Mouse (Mus musculus) liver, adult 2 months (tissue): ENCODE measurements at regions not wholly inside any gene's neighbourhood (a gene's known extent, or its start where the extent isn't known, plus 50 kb on each side); places are given as distances from the start of the nearest gene placed in this dataset.

ENCODE experiments used
- CTCF ChIP-seq: fragments of 200-500 bp; IDR thresholded peaks from 2 replicates; pipeline ENCODE4 v1.5.1; 2011; ENCODE audit warnings: low read depth, low read length, control low read depth
- POLR2A ChIP-seq: fragments of 200-500 bp; IDR thresholded peaks from 2 replicates; pipeline ENCODE4 v1.6.1; 2011; ENCODE audit warnings: low read length, control low read depth; ENCODE audit not compliant: insufficient read depth; ENCODE audit errors: extremely low read depth

DNA sequence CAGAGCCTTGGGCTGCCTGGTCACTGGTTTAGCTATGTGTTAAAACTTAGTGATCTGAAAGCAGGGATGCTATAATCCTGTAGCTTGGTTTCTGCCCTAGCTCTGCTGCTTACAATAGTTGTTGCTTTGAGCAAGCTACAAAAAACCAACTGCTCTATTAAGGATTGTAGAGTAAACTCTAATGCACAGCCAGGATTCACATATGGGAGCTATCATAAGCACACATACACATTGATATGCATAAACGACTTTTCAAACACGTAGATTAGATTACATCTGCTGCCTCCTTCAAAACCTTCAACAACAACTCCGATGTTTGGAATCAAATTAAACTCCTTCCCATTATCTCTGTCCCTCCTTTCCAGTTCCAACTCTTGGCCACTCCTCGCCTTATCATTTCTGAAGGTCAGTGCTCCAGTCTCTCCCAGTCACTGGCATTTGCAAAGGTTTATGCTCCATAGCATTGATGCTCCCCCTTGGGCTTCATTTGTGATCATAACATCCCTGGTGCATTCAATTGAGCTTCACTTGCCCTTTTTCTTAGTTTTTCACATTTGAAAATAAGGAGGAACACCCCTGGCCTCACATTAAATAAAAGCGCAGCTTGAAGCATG is 492.9 kb downstream of the Otol1 start:
- TF ChIP-seq CTCF, result no peak
- no peak for TF ChIP-seq POLR2A
